Mouse (Mus musculus) hindlimb bud, embryonic 11.5 days (tissue): ENCODE data around the gene Atp1b3.
"Not testable (repeated sequence)": the region's sequence is repeated elsewhere in the genome, so short reads cannot be mapped to it uniquely, and the experiment has no call there.

Experiments
- DNase-seq: peaks from one replicate; pipeline ENCODE4 v3.0.0-alpha.2; 2012; ENCODE audit warnings: low read depth, low spot score; ENCODE audit errors: extremely low spot score

Gene Atp1b3

DNA sequence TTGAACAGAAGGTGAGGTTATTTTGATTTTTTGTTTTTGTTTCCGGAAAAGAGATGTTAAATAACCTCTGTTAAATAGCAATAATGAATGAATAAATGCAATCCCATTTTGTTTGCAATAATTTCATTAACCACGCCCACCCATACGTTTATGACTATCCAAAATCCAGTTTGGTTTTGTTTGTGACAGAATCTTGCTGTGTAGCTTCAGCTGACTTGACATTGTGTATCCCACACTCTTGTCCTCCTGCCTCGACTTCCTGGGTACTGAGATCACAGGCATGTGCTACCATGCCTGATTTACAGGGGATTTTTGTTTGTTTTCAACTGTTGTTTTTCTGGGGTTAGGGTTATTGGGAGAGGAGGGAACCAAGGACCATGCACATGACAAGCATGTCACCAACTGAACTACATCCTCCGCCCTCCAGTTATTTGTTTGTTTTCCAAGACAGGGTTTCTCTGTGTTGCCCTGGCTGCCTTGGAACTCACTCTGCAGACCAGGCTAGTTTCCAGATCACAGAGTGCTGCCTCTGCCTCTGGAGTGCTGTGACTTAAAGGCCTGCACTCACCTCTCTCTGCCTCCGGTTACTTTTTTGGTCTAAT is 1.1 kb upstream of the Atp1b3 start:
- DNase-seq: no peak

DNA sequence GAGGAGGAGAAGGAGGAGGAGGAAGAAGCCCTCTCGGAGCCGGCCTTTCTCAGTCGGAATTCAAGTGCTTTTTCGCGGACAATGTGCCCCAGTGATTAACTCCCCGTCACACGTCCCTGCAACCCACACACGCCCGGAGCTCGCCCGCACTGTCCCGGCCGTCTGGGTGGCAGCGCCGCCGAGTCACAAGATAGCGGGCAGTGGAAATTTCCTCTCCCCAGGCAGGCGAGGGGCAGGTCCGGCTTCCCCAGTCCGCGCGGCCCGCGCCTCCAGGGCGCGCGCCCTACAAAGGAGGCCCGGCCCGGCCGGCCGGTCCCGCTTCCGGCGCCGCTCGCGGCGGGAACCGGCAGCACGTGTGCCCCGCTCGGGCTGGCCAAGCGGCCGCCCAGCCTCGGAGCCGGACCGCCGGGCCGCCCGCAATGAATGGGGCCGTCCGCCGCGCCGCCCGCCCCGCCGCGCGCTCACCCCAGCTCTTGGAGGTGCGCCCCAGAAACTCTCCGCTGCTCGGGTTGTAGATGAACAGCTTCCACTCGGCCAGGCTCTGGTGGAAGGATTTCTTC is 581 bp downstream of the Atp1b3 start:
- no peak for DNase-seq

DNA sequence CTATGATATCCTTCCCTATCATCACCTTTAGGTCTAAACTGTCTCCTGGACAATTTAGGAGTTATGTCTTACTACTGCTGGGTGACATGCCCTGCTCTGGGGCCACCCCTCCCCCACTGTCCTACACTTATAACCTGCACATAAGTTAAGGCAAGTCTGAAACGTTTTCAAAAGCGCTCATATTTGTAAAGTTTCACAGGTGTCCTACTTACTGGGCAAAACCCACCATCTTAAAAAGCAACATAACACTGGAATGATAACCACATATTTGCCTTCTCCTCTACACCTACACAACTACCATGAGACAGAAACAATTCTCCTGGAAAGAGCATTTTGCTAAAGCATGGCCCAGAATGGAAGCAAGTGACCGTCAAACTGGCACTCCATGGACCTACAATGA is 4.2 kb downstream of the Atp1b3 start:
- no peak for DNase-seq

DNA sequence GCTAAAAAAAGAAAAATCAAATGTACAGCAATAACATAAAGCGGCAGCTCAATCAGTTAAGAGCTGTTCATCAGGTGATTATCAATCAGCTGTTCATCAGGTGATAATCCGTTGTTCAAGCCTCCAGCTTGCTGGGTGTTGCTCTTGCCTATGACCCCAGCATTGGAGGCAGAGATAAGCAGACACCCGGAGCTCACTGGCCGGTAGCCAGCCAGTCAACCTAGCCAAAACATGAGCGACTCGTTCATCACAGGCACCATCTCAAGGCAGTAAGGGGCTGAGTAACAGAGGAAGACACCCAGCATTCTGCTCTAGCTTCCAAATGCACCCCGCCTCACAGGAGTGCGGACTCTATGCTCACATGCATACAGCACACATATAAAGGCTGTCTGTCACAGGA is 10.4 kb downstream of the Atp1b3 start:
- no peak for DNase-seq

DNA sequence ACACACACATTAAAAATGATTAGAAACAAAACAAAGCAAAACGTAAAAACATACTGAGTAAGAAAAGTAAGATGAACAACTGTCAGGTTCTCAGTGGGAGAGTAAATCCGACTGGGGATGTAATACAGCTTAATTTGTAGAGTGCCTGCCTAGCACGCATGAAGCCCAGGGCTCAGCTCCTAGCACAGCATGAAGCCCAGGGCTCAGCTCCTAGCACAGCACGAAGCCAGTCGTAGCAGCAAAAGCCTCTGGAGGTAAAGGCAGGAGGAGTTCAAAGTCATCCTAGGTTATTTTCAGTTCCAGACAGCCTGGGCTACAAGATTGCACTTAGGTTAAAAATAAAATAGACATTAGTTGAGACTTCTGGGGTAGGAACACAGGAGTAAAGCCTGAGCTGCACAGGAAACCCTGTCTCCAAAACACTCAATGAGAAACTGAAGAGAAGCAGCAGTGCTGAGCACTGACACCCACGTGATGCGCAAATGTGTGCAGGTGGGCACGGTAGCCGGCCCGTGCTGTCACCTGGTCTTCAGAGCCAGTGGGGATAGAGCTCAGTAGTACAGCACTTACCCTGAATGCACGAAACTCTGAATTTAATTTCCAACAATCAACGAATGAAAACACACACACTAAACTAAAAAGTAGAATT is 11.0 kb downstream of the Atp1b3 start:
- no peak for DNase-seq

DNA sequence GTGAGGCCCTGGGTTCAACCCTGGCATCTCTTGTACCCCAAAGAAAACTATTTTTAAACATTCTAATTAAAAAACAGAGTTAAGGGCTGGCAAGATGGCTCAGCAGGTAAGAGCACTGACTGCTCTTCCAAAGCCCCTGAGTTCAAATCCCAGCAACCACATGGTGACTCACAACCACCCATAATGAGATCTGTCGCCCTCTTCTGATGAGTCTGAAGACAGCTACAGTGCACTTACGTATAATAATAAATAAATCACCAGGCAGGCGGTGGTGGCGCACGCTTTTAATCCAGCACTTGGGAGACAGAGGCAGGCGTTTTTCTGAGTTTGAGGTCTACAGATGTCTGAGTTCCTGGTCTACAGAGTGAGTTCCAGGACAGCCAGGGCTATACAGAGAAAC is 12.5 kb downstream of the Atp1b3 start:
- DNase-seq: not testable (repeated sequence)

DNA sequence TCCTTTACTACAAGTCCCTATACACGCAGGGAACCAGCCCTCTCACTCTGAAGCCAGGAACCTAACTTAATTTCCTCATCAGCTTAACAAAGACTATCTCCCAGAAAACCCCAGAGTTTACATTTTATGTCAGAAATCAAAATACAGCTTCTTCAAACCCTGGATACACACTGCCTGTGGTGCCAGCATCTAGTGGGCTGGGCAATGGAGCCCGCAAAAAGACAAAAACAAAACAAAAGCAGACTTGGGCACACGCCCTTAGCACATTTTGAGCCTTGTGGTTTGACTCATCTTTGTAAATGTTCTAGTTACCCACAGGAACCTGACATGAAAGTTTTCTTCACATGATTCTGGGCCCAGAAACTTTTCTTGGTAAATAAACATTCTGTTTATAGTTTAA is 13.8 kb downstream of the Atp1b3 start:
- DNase-seq: no peak

DNA sequence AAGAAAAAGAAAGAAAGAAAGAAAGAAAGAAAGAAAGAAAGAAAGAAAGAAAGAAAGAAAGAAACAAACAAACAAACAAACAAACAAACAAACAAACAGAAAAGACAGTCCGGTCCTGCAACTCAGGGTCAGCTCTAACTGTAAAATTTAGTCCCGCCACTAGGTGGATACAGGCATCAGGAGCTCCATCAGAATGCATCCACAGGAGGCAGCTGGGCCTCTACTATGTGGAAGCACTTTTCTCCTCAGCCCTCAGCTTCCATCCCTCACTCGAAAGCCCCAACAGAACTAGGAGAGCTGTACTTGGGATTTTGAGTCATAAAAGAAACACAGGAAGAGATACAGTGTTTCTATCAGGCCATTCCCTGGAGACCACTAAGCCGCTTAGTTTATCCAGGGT is 14.2 kb downstream of the Atp1b3 start:
- no peak for DNase-seq

DNA sequence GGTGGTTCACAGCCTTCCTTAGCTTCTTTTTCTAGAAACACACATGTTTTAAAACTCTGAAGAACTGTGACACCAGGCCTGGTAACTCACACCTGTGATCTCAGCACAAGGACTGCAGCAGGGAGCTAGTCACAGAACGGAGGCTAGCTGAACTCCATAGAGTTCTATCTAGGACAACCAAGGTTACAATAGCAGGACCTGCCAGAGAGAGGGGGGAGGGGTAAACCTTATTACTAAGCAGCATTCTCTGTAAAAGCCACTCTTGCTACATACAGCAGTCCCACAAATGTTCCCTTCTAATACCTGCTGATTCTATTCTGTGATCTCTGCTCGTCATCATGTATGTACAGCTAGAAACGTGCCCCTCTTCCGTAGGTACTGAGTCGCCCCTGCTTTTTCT is 15.4 kb downstream of the Atp1b3 start:
- DNase-seq: no peak

DNA sequence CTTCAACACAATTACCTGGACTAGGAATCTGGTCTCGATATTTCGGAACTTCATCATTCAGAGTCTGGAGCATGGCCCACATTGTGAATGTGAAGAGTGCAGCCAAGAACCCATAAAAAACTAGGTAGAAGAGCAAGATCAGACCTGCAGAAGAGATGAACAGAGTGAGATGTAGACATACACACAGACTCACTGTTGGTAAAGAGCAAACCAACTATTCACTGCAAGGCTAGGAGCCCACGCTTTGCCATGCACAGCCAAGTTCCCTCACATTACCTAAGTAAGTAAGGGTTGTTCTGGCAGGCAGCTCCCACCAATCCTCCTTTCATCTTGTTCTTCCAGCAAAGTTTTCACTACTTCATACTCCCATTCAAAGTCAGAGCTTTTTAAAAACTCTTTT is 18.5 kb downstream of the Atp1b3 start:
- DNase-seq: no peak

DNA sequence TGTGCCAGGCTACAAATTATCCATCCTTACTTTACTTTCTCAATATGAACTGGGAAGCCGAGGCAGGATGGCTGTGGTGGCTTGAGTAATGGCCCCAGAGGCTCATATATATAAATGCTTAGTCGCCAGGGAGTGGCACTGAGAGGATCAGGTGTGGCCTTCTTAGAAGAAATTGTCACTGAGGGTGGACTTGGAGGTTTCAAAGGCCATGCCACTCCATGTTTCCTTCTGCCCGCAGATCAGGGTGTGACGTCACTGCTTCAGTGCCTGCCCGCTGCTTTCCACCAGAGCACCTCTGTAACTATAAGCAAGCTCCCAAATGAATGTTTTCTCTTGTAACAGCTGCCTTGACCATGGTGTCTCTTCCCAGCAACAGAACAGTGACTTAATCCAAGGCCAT is 33.1 kb downstream of the Atp1b3 start:
- DNase-seq: no peak

DNA sequence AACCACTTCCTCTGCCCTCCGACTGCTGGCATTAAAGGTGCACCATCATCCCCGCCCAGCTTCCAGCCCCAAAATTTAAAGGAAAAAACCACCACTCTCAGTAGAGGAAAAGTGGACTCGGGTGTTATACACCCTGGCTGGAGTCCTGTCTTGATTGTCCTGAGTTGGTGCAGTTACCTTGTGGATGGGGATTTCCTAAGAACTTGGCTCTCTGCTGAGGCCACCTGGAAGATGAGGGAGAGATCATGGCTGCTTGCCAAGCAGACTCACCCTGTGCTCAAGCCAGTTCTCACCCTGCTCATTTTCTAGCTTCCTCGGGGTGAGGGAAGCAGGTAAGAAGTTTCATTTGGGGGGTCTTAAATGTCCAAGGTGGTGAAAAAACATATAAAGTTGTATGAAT is 36.0 kb downstream of the Atp1b3 start:
- no peak for DNase-seq

DNA sequence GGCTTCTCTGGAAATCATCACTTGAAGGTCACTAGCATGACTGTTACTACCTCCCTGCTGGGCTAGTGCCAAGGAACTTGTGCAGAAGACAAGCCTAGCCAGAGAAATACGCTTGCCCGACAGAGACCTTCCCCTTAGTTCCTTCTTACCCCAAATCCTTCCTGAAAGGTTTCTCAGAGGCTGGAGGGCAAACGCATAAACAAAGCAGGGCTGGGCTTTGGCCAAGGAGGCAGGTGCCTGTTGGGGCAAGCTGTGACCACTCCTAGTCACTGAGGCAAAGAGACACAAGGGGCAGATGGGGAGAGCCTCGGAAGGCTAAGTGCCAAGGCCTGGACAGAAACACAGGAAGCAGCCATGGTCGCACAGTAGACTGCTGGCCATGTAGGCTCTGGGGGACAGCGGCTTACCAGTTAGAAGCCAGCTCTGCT is 37.7 kb downstream of the Atp1b3 start:
- DNase-seq: no peak

DNA sequence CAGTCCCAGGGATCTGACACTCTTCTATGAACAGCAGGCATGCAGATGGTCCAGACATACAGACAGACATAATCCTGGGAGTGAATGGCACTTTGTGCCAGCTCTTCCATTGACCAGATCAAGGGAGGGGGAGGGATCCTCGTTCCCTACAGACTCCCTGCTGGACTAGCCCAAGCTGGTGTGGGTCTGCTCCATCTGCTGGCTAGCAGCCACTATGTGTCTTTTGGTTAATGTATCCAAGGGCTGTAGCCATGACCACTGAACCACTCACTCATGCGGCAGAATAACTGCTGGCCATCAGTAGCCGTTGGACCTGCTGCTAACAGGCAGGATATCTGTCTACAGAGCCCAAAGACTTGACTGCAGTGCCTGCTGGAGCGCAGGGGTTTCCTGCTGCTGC is 39.7 kb downstream of the Atp1b3 start:
- no peak for DNase-seq

DNA sequence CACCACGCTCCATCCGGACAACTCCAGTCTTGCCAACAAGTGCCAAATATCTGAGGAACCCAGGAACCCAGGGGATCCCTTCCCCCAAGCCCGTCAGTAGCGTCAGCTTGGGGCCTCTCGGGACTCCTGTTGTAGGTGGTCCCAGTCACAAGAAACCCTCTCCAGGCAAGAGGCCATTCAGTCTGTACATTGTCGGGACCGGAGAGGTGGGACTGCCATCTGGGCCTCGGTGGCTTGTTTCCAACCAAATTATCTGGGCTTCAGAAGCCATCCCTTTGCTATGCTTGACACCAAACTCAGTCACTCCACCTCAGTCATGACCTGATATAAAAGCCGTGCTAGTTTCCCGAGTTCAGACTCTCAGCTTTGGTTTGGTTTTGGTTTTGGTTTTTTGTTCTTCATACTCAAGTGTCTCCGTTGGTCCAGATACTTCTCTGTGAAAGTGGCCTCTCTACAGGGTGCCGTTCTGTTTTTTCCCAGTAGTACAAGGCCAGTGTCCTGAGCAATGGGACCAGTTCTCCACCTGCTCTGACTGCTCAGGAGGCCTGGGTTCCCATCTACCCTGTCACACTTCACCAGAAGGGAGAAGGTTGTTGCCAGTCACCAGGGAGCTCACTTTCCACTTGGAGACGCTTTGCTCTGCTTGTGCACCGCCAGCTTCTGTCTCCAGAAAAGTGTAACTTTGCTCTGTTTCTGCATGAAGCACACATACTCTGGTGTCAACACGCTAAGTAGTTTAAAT is 41.7 kb downstream of the Atp1b3 start:
- no peak for DNase-seq

DNA sequence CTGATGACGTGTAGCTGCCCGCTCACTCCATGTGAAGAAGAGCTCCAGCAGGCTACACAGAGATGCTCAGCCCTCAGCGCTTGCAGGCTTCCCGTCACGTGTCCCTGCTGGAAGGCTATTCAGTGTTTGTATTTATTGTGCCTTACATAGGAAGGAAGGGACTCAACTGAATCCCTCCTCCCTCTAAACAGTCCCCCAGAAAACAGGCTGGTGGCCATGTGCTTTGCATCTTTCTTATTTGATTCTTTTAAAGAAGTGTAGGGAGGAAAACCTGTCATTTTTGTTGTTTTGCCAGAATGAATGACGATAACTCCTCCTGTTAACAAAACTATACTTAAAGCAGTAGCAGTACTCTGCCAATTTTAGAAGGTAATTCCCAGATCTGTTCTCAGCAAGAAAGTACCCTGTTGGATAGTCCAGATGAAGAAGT is 43.7 kb downstream of the Atp1b3 start:
- DNase-seq: no peak

DNA sequence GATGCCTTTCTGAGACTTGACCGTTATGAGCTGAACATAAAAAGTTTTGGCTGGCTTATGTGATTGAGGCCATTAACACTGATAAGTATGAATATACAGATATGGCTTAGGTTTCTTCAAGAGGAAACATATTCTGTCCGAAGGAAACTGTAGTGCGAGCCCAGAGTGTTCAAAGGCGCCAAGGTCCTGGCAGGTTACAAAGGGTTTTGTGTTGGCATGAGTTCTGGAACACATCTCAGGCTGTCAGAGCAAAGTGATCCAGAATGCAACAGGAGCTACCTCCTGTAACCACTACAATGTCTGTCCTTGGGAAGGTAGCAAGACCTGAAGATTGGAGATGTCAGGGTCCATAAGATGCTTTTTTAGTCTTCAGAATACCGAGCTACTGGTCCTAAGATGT is 44.9 kb downstream of the Atp1b3 start:
- no peak for DNase-seq

DNA sequence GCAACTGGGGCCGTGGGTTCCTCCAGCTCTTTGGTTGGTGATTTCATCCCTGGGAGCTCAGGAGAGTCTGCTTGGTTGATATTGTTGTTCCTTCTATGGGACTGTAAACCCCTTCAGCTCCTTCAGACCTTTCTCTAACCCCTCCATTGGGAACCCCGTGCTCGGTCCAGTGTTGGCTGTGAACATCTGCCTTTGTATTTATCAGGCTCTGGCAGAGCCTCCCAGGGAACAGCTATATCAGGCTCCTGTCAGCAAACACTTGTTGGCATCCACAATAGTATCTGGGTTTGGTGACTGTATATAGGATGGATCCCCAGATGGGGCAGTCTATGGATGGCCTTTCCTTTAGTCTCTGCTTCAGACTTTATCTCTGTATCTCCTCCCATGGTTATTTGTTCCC is 52.2 kb downstream of the Atp1b3 start:
- no peak for DNase-seq

DNA sequence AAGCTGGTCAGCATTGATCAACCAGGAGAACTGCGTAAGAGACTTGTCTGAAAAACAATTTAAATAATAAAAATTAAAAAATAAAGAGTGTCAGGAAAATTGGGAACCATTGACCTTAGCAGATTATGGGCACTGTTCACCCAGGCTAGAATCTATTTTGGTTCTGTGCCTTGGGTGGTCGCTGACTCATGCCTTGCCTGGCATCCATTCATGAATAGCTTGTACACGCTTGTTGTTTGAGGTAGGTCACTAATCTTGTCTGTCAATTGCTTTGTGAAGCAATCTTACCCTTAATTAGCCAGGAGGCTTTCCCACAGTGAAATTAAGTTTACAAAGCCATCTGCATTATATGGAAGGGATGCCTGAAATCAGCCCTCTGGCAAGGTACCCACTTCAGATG is 55.4 kb downstream of the Atp1b3 start:
- no peak for DNase-seq

DNA sequence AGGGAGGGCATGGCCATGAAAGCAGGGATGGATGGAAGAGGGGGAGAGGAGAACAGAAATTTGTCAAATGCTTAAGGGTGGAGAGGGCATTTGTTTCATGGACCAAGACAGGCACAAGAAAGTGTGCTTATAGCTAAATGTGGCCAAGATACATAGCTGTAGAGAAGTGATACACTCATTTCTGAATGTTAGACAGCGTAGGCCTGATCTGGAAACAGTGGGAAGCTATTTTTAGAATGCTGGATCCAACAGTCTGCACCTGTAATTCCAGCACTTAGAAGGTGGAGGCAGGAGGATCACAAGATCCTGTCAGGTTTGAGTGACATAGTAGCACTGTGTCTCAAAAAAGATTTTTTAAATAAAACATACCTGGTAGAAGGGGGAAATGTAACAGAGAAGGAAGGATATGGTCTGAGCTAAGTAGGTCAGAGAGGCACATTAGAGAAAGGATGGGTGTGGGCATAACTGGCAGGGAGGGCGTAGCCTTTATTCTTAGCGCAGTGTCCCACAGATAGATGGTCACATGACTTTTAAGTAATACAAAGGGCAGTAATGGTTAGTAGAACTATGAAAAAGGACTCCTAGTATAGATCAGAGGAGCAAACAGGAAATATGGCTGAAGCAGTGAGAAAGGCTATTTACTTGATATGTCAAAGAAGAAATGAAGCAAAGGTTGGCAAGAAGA is 64.8 kb downstream of the Atp1b3 start:
- no peak for DNase-seq

DNA sequence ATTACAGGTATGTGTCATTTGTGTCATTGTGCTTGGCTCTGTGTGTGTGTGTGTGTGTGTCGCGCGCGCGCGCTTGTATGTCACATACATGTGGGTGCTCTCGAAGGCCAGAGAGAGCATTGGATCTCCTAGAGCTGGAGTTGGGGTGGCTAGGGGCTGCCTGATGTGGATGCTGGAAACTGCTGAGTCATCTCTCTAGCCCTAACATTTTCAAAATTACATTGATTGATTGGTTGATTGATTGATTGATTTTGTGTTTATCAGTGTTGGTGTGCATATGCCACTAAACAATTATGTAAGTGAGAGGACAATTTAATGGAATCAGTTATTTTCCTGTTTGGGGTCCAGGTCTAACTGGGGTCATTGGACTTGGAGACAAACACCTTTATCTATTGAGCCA is 72.1 kb downstream of the Atp1b3 start:
- DNase-seq: no peak

DNA sequence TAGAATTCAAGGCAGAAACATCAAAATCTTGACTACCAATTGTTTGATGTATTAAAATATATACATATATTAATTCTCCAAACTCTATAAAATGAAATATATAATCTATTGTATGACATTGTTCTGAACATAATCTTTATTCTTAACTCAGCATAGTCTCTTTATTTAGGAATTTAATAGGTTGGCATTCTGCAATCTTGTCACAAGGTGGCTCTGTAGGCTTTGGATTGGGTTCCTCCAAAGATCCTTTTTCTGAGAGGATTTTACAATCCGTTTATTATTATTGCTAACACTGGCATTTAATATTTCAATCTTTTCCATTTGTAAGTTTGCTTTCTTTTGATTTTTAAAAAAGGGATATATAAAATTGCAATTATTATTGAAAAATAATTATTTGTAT is 79.3 kb downstream of the Atp1b3 start:
- DNase-seq: no peak
